Mouse (Mus musculus): Measurements from ENCODE around the gene Onecut3. TPM values are rescaled to one million over a fixed set of nuclear protein-coding genes. Genes with fewer than 3 reads are reported as not detected.

Onecut3 gene
- total RNA-seq (2021): not detected
- long read RNA-seq, experiment 1: 0 reads
- long read RNA-seq, experiment 2: 0 reads

GRCm38 (mm10) chr10:80494732-80495131 lies at the start of gene Onecut3:
TSS of gene Onecut3 (plus strand) at chr10:80494835.
- peak; percentile 69 to 71 for DNase-seq
- intact Hi-C loops (cut with DNase I): no loop called here

DNA sequence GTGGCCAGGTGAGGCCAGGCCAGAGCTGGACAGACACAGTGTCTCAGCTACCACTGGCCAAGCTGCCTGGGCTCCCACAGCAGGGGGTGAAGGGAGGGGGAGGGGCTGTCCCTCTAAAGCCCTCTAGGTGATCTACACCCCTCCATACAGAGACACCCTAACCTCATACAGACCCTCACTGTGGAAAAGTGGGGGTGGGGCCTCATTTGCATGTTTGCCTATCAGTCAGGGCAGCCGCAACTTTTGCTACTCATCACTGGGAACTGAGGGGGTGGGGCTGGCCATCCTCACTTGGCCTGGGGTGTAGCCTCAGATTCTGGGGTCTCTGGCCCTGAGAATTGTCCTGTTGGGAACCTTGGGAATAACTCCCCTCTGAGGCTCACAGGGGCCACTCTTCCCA lies 49.6 kb upstream of the Onecut3 start:
- DNase-seq: no peak
- intact Hi-C loops (cut with DNase I): loop anchor here (2.0 kb wide), 1 partner anchor 68 kb away; no protein-coding TSS in a partner anchor

GRCm38 (mm10) chr10:80445898-80446601 lies 48.6 kb upstream of the Onecut3 start:
- DNase-seq: peak; percentile 79 to 83
- intact Hi-C loops (cut with DNase I): loop anchor here (1.0 to 2.0 kb wide), 4 partner anchors 63 to 115 kb away; partner anchors contain the start of gene Rexo1

DNA sequence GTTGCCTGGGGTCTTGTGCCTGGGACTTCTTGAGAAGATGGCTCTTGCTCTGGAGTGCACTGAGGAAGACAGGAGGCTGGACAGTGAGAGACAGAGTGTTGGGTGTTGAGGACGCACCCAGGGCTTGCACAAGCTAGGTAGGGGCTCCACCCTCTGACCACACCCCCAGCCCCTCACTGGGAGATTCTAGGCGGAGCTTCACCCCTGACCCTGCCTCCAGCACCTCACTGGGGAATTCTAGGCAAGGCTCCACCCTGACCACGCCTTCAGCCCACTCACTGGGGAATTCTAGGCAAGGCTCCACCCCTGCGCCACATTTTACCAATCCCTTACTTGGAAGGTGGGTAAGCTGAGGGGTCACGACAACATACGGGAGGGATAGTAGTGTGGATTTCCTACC lies 44.0 kb upstream of the Onecut3 start:
- DNase-seq: no peak
- intact Hi-C loops (cut with DNase I): no loop called here

DNA sequence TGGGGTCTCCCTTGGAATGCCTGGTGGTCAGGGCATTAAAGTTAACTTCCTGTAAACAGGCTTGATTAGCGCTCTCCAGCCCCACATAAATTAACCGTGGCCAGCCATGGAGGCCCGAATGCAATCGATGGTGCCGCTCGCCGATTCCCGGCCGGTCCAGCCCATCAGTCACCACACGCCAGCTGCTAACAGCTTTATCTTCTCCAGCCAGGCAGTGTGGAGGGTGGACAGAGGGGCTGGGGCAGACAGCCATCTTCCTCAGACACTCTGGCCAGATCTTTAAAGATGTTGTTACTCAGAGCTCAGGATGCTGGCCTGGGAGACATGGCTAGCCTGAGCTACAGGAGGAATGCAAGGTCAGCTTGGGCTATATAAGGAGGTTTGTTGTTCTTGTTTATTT lies 41.0 kb upstream of the Onecut3 start:
- intact Hi-C loops (cut with DNase I): no loop called here
- DNase-seq: no peak

GRCm38 (mm10) chr10:80454781-80455180 lies 39.9 kb upstream of the Onecut3 start:
- DNase-seq: no peak
- intact Hi-C loops (cut with DNase I): no loop called here

- intact Hi-C loops (cut with DNase I): no loop called here
Observed at GRCm38 (mm10) chr10:80455697-80456096, 38.9 kb upstream of the Onecut3 start.

DNA sequence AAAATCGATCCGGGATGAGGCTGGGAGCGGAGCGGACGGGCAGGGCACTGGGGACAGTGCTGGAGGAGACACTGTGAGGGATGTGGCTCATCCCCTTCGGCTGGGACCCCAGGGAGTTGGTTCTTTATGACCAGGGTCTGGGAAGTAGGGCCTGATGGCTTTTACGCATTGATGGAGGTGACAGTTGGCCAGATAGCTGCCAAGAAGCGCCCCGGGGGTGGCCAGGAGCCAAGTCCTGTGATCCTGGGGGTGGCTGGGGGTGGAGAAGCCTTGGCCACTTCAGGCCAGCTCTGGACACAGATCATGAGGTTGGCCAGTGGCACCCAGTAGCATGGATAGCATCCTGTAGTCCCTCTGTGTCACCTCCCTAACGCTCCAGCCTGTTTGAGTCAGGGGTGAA lies 35.4 kb upstream of the Onecut3 start:
- DNase-seq: no peak
- intact Hi-C loops (cut with DNase I): no loop called here

More at GRCm38 (mm10) chr10:80455697-80456096, 38.9 kb upstream of the Onecut3 start:
- DNase-seq: no peak

GRCm38 (mm10) chr10:80459671-80460070 lies 35.0 kb upstream of the Onecut3 start:
- DNase-seq: no peak
- intact Hi-C loops (cut with DNase I): no loop called here

GRCm38 (mm10) chr10:80460324-80460723 lies 34.3 kb upstream of the Onecut3 start:
- intact Hi-C loops (cut with DNase I): no loop called here
- no peak for DNase-seq

DNA sequence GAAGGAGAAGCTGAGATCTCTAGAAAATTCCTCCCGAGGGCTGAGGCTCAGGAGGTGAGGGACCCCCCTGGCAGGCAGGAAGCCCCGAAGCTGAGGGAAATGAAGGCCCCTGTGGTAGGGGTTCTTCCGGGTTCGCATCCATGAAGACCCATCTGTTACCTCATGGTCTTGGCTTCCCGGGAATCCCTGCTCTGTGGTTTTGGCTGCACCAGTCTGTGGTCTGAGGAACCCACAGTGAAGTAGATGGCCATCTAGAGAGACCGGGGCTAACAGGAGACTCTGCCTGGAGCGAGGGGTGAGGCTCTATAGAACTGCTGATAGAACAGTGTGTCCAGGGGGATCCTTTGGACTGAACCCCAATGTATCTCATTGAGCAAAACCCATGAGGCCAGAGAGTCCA lies 33.3 kb upstream of the Onecut3 start:
- DNase-seq: no peak
- intact Hi-C loops (cut with DNase I): no loop called here

- intact Hi-C loops (cut with DNase I): no loop called here
- peak in 1 of 2 experiments; percentile 25 for DNase-seq
Observed at GRCm38 (mm10) chr10:80464381-80465035, 30.1 kb upstream of the Onecut3 start.

- no peak for DNase-seq
- intact Hi-C loops (cut with DNase I): no loop called here
Observed at GRCm38 (mm10) chr10:80465066-80465465, 29.6 kb upstream of the Onecut3 start.

- DNase-seq: peak; percentile 92 to 93
- intact Hi-C loops (cut with DNase I): no loop called here
Observed at GRCm38 (mm10) chr10:80475290-80475959, 19.2 kb upstream of the Onecut3 start.

GRCm38 (mm10) chr10:80478531-80478930 lies 16.1 kb upstream of the Onecut3 start:
- no peak for DNase-seq
- intact Hi-C loops (cut with DNase I): no loop called here

- intact Hi-C loops (cut with DNase I): no loop called here
- no peak for DNase-seq
Observed at GRCm38 (mm10) chr10:80481002-80481401, 13.6 kb upstream of the Onecut3 start.

GRCm38 (mm10) chr10:80486862-80487379 lies 7.7 kb upstream of the Onecut3 start:
- intact Hi-C loops (cut with DNase I): no loop called here
- no peak for DNase-seq

DNA sequence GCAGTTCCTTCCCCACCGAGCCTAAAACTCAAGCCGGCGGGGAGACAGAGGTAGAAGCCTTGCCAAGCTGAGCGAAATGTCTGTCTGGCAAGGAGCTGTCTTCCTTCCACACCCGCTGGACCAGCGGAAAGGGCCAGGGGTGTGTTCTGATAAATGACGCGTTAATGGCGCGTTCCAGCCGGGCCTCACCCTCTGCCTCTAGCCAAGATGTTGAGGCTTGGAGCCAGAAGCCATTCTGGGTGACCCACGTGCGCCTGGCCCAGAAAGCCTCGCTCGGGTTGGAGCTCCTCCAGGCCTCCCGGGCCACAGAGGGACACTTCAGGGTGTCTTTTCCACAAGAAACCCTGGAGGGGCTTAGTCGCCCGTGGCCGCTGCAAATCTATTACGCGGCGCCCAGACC lies 4.6 kb upstream of the Onecut3 start:
- DNase-seq: peak; percentile 77 to 83
- intact Hi-C loops (cut with DNase I): no loop called here

GRCm38 (mm10) chr10:80495901-80496300 lies 1.3 kb downstream of the Onecut3 start:
- DNase-seq: peak in 1 of 2 experiments; percentile 14
- intact Hi-C loops (cut with DNase I): no loop called here

- DNase-seq: no peak
- intact Hi-C loops (cut with DNase I): no loop called here
Observed at GRCm38 (mm10) chr10:80496421-80496820, 1.8 kb downstream of the Onecut3 start.

GRCm38 (mm10) chr10:80502291-80502690 lies 7.7 kb downstream of the Onecut3 start:
- DNase-seq: no peak
- intact Hi-C loops (cut with DNase I): no loop called here
